Mouse (Mus musculus): ENCODE results near the gene Cherp.
A peak's percentile ranks its signal among the peaks of the same experiment; 100 is the strongest.

Gene Cherp

GRCm38 (mm10) chr8:72459881-72460533 lies 15.0 kb downstream of the Cherp start:
- no peaks in the 10 kb centered on the region for H3K9me3 ChIP-seq (ENCODE audit: low read length)
- TF ChIP-seq POU5F1 (IDR thresholded peaks at IDR 0.05; ENCODE audit: borderline replicate concordance, low read length), result no peak
- no peak for TF ChIP-seq CTCF (conservative IDR thresholded peaks at IDR 0.05; ENCODE audit: low read length)
- TF ChIP-seq NANOG (IDR thresholded peaks at IDR 0.05; ENCODE audit: borderline replicate concordance, low read length), result no peak
- no peak overlapping the region for H3K4me3 ChIP-seq (replicated peaks; ENCODE audit: low read length)
- peaks cover 93% of the 10 kb centered on the region for H3K36me3 ChIP-seq (ENCODE audit: insufficient read depth, low read length)
- H3K4me1 ChIP-seq (replicated peaks; ENCODE audit: low read depth, low read length), result peaks cover 60% of the 10 kb centered on the region
- no peaks in the 10 kb centered on the region for H3K27me3 ChIP-seq (ENCODE audit: insufficient read depth, low read length)

GRCm38 (mm10) chr8:72458457-72458856 lies 16.6 kb downstream of the Cherp start:
- peaks cover 91% of the 10 kb centered on the region for H3K36me3 ChIP-seq (ENCODE audit: insufficient read depth, low read length)
- H3K9me3 ChIP-seq (ENCODE audit: low read length), result no peaks in the 10 kb centered on the region
- no peak overlapping the region for H3K4me3 ChIP-seq (replicated peaks; ENCODE audit: low read length)
- H3K4me1 ChIP-seq (replicated peaks; ENCODE audit: low read depth, low read length), result peaks cover 50% of the 10 kb centered on the region
- TF ChIP-seq POU5F1 (IDR thresholded peaks at IDR 0.05; ENCODE audit: borderline replicate concordance, low read length) (no peak), NANOG (IDR thresholded peaks at IDR 0.05; ENCODE audit: borderline replicate concordance, low read length) (no peak), CTCF (conservative IDR thresholded peaks at IDR 0.05; ENCODE audit: low read length) (no peak)
- H3K27me3 ChIP-seq (ENCODE audit: insufficient read depth, low read length), result no peaks in the 10 kb centered on the region

GRCm38 (mm10) chr8:72457806-72458205 lies 17.2 kb downstream of the Cherp start:
- H3K27me3 ChIP-seq (ENCODE audit: insufficient read depth, low read length), result no peaks in the 10 kb centered on the region
- H3K4me3 ChIP-seq (replicated peaks; ENCODE audit: low read length), result no peak overlapping the region
- no peaks in the 10 kb centered on the region for H3K9me3 ChIP-seq (ENCODE audit: low read length)
- H3K4me1 ChIP-seq (replicated peaks; ENCODE audit: low read depth, low read length), result peaks cover 45% of the 10 kb centered on the region
- H3K36me3 ChIP-seq (ENCODE audit: insufficient read depth, low read length), result peaks cover 86% of the 10 kb centered on the region
- no peak for TF ChIP-seq POU5F1 (IDR thresholded peaks at IDR 0.05; ENCODE audit: borderline replicate concordance, low read length)

- no peak overlapping the region for H3K4me3 ChIP-seq (replicated peaks; ENCODE audit: low read length)
- peaks cover 30% of the 10 kb centered on the region for H3K4me1 ChIP-seq (replicated peaks; ENCODE audit: low read depth, low read length)
- H3K27me3 ChIP-seq (ENCODE audit: insufficient read depth, low read length), result no peaks in the 10 kb centered on the region
- peaks cover 82% of the 10 kb centered on the region for H3K36me3 ChIP-seq (ENCODE audit: insufficient read depth, low read length)
- no peak for TF ChIP-seq NANOG (IDR thresholded peaks at IDR 0.05; ENCODE audit: borderline replicate concordance, low read length)
- no peak for TF ChIP-seq CTCF (conservative IDR thresholded peaks at IDR 0.05; ENCODE audit: low read length)
- TF ChIP-seq POU5F1 (IDR thresholded peaks at IDR 0.05; ENCODE audit: borderline replicate concordance, low read length), result no peak
- no peaks in the 10 kb centered on the region for H3K9me3 ChIP-seq (ENCODE audit: low read length)
Observed at GRCm38 (mm10) chr8:72455317-72455716, 19.7 kb downstream of the Cherp start.

- Histone ChIP-seq H3K4me1 (replicated peaks; ENCODE audit: low read depth, low read length) (peaks cover 23% of the 10 kb centered on the region), H3K4me3 (replicated peaks; ENCODE audit: low read length) (no peak overlapping the region), H3K36me3 (ENCODE audit: insufficient read depth, low read length) (peaks cover 81% of the 10 kb centered on the region), H3K9me3 (ENCODE audit: low read length) (no peaks in the 10 kb centered on the region), H3K27me3 (ENCODE audit: insufficient read depth, low read length) (no peaks in the 10 kb centered on the region)
- peak; percentile 56 for TF ChIP-seq CTCF (conservative IDR thresholded peaks at IDR 0.05; ENCODE audit: low read length)
- no peak for TF ChIP-seq NANOG (IDR thresholded peaks at IDR 0.05; ENCODE audit: borderline replicate concordance, low read length)
- no peak for TF ChIP-seq POU5F1 (IDR thresholded peaks at IDR 0.05; ENCODE audit: borderline replicate concordance, low read length)
Observed at GRCm38 (mm10) chr8:72453904-72454303, 21.1 kb downstream of the Cherp start.

GRCm38 (mm10) chr8:72451516-72451915 lies 23.5 kb downstream of the Cherp start:
- Histone ChIP-seq H3K4me3 (replicated peaks; ENCODE audit: low read length) (no peak overlapping the region), H3K9me3 (ENCODE audit: low read length) (no peaks in the 10 kb centered on the region), H3K27me3 (ENCODE audit: insufficient read depth, low read length) (no peaks in the 10 kb centered on the region), H3K4me1 (replicated peaks; ENCODE audit: low read depth, low read length) (peaks cover 15% of the 10 kb centered on the region), H3K36me3 (ENCODE audit: insufficient read depth, low read length) (peaks cover 74% of the 10 kb centered on the region)
- TF ChIP-seq POU5F1 (IDR thresholded peaks at IDR 0.05; ENCODE audit: borderline replicate concordance, low read length), result no peak
- no peak for TF ChIP-seq NANOG (IDR thresholded peaks at IDR 0.05; ENCODE audit: borderline replicate concordance, low read length)

GRCm38 (mm10) chr8:72445071-72445470 lies 30.0 kb downstream of the Cherp start:
- Histone ChIP-seq H3K4me3 (replicated peaks; ENCODE audit: low read length) (no peak overlapping the region), H3K27me3 (ENCODE audit: insufficient read depth, low read length) (no peaks in the 10 kb centered on the region), H3K4me1 (replicated peaks; ENCODE audit: low read depth, low read length) (peaks cover 21% of the 10 kb centered on the region), H3K9me3 (ENCODE audit: low read length) (no peaks in the 10 kb centered on the region), H3K36me3 (ENCODE audit: insufficient read depth, low read length) (peaks cover 28% of the 10 kb centered on the region)
- no peak for TF ChIP-seq CTCF (conservative IDR thresholded peaks at IDR 0.05; ENCODE audit: low read length)
- TF ChIP-seq NANOG (IDR thresholded peaks at IDR 0.05; ENCODE audit: borderline replicate concordance, low read length), result no peak
- TF ChIP-seq POU5F1 (IDR thresholded peaks at IDR 0.05; ENCODE audit: borderline replicate concordance, low read length), result no peak

GRCm38 (mm10) chr8:72443994-72444350 lies 31.1 kb downstream of the Cherp start:
- peak overlapping the region; percentile 81 for H3K4me3 ChIP-seq (replicated peaks; ENCODE audit: low read length)
- no peaks in the 10 kb centered on the region for H3K27me3 ChIP-seq (ENCODE audit: insufficient read depth, low read length)
- peaks cover 21% of the 10 kb centered on the region for H3K4me1 ChIP-seq (replicated peaks; ENCODE audit: low read depth, low read length)
- H3K9me3 ChIP-seq (ENCODE audit: low read length), result no peaks in the 10 kb centered on the region
- peaks cover 18% of the 10 kb centered on the region for H3K36me3 ChIP-seq (ENCODE audit: insufficient read depth, low read length)
- no peak for TF ChIP-seq NANOG (IDR thresholded peaks at IDR 0.05; ENCODE audit: borderline replicate concordance, low read length)
- TF ChIP-seq POU5F1 (IDR thresholded peaks at IDR 0.05; ENCODE audit: borderline replicate concordance, low read length), result no peak
- no peak for TF ChIP-seq CTCF (conservative IDR thresholded peaks at IDR 0.05; ENCODE audit: low read length)

- peaks cover 18% of the 10 kb centered on the region for H3K36me3 ChIP-seq (ENCODE audit: insufficient read depth, low read length)
- peak within 1 kb of the TSS; percentile 81 for H3K4me3 ChIP-seq (replicated peaks; ENCODE audit: low read length)
- H3K27me3 ChIP-seq (ENCODE audit: insufficient read depth, low read length), result no peaks in the 10 kb centered on the region
- H3K4me1 ChIP-seq (replicated peaks; ENCODE audit: low read depth, low read length), result peaks cover 21% of the 10 kb centered on the region
- no peaks in the 10 kb centered on the region for H3K9me3 ChIP-seq (ENCODE audit: low read length)
- TF ChIP-seq POU5F1 (IDR thresholded peaks at IDR 0.05; ENCODE audit: borderline replicate concordance, low read length), result no peak
- no peak for TF ChIP-seq CTCF (conservative IDR thresholded peaks at IDR 0.05; ENCODE audit: low read length)
- TF ChIP-seq NANOG (IDR thresholded peaks at IDR 0.05; ENCODE audit: borderline replicate concordance, low read length), result no peak
Observed at GRCm38 (mm10) chr8:72443338-72443993, 31.6 kb downstream of the Cherp start, which contains the start of the genes Calr3 and 1700030K09Rik. TSS of gene Calr3 (minus strand) at chr8:72443870. TSS of gene 1700030K09Rik (plus strand) at chr8:72443880.
